Mouse (Mus musculus) cortical plate, adult 2 months (tissue): Measurements from ENCODE around the gene Themis3. TPM values are rescaled to one million over a fixed set of nuclear protein-coding genes. Genes with fewer than 3 reads are reported as not detected.
"Not testable (repeated sequence)": the region's sequence is repeated elsewhere in the genome, so short reads cannot be mapped to it uniquely, and the experiment has no call there.

Experiments used
- H3K27ac ChIP-seq: fragments of 200-500 bp; 2 replicates; pipeline ENCODE4 v1.5.1; 2012; ENCODE audit warnings: low read length, control low read depth, inconsistent platforms; ENCODE audit not compliant: insufficient read depth
- H3K4me1 ChIP-seq: fragments of 200-500 bp; 2 replicates; pipeline ENCODE4 v1.6.1; 2011; ENCODE audit warnings: low read length; ENCODE audit not compliant: control insufficient read depth, insufficient read depth
- H3K4me3 ChIP-seq: fragments of 200-500 bp; 2 replicates; pipeline ENCODE4 v1.5.1; 2011; ENCODE audit warnings: mild to moderate bottlenecking, low read length, control low read depth; ENCODE audit not compliant: insufficient read depth
- CTCF ChIP-seq: fragments of 200-500 bp; IDR thresholded peaks from 2 replicates; pipeline ENCODE4 v1.5.1; 2011; ENCODE audit warnings: mild to moderate bottlenecking, control low read depth, low read length; ENCODE audit not compliant: insufficient read depth; ENCODE audit errors: extremely low read depth
- POLR2A ChIP-seq: fragments of 200-500 bp; IDR thresholded peaks from 2 replicates; pipeline ENCODE4 v1.6.1; 2011; ENCODE audit warnings: mild to moderate bottlenecking, low read length, control low read depth; ENCODE audit not compliant: insufficient read depth; ENCODE audit errors: extremely low read depth
- polyA plus RNA-seq: library from polyadenylated mRNA; depleted of rRNA; stranded (reverse); fragments of >200 nt; gene quantifications from 2 replicates; pipeline ENCODE4 v1.2.3, GENCODE M21; 2012

Gene Themis3
- polyA plus RNA-seq, 1 experiment: not detected

DNA sequence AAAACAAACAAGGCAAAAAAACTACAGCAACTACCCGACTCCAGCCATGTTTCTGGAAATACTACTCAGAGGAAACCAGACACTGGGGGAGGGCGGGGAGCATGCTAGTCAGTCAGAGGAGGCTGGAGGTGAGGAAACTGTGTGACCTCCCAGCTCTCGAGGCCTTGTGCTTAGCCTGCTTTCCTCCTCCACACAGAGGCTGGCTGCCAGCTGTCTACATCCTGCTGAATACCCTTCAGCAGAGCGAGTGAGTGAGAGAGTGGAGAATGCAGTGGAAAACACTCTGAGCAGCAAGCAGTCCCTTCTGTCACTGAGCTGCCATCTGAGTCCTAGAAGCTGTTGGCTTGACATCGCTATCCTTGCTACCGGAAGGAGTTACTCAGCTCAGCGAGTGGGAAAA is 30.2 kb downstream of the Themis3 start:
- Histone ChIP-seq H3K27ac (no peak overlapping the region), H3K4me3 (no peak overlapping the region), H3K4me1 (peaks cover 2% of the 10 kb centered on the region; the same call in 1 of the 2 replicates)
- TF ChIP-seq POLR2A (no peak), CTCF (no peak)

DNA sequence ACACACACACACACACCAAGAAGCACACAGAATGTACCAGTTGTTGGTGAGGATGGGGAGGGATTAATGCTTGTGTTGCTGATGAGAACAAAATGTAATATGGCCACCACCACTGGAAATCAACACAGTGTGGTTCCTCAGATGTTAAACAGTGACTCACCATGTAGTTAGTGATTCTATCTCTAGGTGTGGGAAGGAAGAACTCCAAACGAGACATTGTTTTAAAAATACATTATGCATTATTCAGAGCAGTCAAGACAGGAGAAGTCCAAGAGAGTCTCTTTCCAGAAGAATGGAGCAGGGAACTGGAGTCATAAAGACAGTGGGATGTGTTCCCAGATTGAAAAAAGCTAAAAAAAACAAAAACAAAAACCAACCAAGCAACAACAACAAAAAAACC is 30.9 kb downstream of the Themis3 start:
- Histone ChIP-seq H3K4me3 (no peak overlapping the region), H3K27ac (no peak overlapping the region), H3K4me1 (peaks cover 2% of the 10 kb centered on the region; the same call in 1 of the 2 replicates)
- TF ChIP-seq CTCF (no peak), POLR2A (no peak)

DNA sequence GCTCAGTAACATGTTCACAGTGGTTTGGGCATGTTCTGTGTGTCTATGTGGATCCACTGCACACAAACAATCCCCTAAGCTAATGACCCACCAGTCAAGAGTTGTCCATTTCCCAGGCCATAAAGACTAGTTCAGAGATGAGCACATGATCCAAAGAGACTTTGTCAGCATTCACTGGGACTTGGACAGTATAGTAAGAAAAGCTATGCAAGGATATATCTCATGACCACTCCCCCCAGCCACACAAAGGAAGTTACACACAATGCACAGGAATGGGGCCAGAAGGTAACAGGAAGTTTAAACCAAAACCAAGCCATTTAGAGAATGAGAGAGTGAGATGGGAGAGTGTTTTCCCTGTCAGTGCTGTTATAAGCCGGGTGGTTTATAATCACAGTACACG is 33.0 kb downstream of the Themis3 start:
- Histone ChIP-seq H3K27ac (no peak overlapping the region), H3K4me1 (peaks cover 2% of the 10 kb centered on the region; the same call in 1 of the 2 replicates), H3K4me3 (no peak overlapping the region)
- no peak for TF ChIP-seq POLR2A

DNA sequence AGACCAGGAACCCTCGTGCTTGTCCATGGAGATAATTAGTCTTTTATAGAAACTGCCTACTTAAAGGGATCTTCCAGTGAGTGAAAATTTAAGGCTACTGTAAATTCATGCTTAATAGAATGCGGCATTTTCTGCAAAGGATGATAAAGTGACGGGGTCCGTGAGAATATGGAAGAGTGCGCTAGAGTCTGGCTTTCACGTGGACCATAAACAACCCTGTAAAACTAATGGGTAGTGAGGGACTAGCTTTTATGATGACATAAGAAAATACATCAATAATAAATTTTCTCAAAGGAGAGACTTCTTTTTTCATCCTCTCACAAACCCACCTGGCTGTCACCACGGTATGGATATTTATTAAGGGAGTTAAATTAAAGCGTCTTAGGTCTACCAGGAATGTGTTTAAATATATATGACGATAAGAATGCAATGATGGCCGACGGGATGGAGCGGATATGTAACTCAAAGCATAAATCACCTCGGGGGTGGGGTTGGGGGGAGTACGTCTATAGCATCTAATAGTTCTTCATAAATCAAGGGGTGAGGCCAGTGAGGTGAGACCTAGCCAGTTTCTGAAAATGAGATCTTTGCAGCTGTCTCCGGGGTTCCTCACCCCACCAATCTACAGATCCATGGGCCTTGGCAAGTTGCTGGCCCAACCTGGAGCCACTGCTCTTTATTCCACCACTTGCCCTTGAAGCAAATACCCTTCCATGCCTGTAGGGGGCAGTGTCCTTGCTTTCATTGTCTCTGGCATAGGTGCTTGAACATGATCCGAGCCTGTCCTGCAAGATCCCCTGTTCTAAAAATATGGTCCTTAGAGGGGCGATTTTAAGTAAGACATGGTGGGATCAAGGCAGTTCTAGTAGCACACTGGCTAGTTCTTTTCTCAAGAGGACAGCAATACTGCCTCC is 35.8 kb downstream of the Themis3 start:
- TF ChIP-seq CTCF (peak; percentile 25; the same call in 1 of the 2 replicates), POLR2A (no peak)
- H3K27ac ChIP-seq: no peak overlapping the region
- no peaks in the 10 kb centered on the region; the same call in 1 of the 2 replicates for H3K4me1 ChIP-seq
- no peak overlapping the region for H3K4me3 ChIP-seq

DNA sequence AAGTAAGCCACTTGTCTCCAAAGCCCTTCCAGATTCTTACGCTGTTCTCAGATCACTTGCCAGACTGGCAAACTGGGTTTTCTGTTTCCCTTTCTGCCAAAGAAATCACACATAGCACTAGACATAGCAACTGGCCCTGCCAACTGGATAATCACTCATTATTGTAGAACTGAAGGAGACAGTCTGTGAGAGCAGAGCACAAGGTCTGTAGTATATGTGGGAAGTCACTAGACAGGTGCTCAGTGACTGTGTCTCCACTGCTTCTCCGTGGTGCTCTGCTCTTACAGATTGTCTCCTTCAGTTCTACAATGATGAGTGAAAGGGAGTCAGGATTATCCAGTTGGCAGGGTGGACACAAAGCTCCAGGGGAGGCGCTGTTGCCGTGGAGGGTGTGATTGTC is 41.7 kb downstream of the Themis3 start:
- no peaks in the 10 kb centered on the region for H3K4me1 ChIP-seq
- no peak for TF ChIP-seq CTCF
- TF ChIP-seq POLR2A: no peak
- H3K4me3 ChIP-seq: no peak overlapping the region
- no peak overlapping the region for H3K27ac ChIP-seq

DNA sequence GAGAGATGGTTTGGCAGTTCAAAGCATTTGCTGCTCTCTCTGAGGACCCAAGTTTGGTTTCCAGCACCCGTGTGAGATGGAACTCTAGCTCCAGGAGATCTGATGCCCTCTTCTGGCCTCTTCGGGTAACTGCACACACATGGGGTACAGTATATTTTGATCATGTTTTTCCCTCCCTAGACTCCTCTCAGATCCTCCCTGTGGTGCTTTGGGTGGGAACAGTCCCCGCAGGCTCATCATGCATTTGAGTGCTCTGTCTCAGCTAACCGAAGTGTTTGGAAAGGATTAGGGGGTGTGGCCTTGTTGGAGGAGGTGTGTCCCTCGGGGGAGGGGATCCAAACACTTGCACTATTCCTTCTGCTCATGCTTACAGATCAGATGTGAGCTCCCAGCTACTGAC is 43.9 kb downstream of the Themis3 start:
- no peak overlapping the region for H3K27ac ChIP-seq

DNA sequence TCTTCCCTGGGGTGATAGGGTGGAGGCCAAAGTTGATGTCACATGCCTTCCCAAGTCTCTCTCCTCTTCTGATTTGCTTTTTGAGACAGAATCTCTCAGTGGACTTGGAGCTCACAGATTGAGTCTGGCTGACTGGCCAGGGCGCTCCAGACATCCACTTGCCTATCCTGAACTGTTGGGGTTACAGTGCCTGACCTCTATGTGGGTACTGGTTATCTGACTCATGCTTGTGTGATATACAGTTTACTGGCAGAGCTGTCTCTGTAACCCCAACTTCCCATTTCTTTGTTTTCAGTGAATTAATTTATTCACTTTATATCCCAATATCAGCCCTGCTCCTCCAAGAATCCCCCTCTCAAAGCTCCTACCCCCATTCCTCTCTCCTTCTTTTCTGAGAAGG is 62.1 kb downstream of the Themis3 start:
- no peak overlapping the region for H3K27ac ChIP-seq
- no peaks in the 10 kb centered on the region for H3K4me1 ChIP-seq
- TF ChIP-seq POLR2A (no peak), CTCF (no peak)
- H3K4me3 ChIP-seq: no peak overlapping the region

More for the DNA sequence above, 43.9 kb downstream of the Themis3 start:
- Histone ChIP-seq H3K4me1 (no peaks in the 10 kb centered on the region), H3K4me3 (no peak overlapping the region)
- TF ChIP-seq CTCF (no peak), POLR2A (no peak)

DNA sequence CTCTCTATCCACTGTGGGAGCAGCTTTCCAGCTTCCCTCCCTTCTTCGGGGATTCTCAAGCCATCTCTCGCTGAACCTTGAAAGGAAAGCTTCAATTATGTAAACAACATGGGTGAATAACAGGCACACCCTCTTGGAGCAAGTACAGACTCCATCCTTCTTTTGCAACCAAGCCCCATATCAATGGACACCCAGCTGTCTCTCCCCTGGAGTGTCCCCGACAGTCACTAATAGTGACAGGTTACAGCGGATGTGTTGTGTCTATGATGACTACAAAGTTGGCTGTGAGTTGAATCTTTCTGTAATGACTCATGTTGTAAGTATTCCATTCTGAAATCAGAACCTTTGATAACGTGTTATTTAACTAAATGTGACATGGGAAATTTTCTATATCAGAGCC is 71.0 kb downstream of the Themis3 start:
- H3K27ac ChIP-seq: no peak overlapping the region
- no peak for TF ChIP-seq POLR2A
- no peak for TF ChIP-seq CTCF
- no peaks in the 10 kb centered on the region; the same call in 1 of the 2 replicates for H3K4me1 ChIP-seq

DNA sequence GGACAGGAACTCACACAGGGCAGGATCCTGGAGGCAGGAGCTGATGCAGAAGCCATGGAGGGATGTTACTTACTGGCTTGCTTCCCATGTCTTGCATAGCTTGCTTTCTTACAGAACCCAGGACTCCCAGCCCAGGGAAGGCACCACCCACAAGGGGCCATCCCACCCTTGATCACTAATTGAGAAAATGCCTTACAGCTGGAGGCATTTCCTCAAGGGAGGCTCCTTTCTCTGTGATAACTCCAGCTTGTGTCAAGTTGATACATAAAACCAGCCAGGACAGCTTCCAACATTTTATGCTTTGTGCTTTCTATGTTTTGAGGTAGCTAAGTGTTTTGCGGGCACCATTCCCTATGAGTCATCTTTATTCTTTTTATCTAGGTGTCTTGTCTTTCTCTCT is 71.8 kb downstream of the Themis3 start:
- not testable (repeated sequence) for H3K4me3 ChIP-seq, H3K27ac ChIP-seq, H3K4me1 ChIP-seq

More for the DNA sequence above, 71.0 kb downstream of the Themis3 start:
- H3K4me3 ChIP-seq: no peak overlapping the region

DNA sequence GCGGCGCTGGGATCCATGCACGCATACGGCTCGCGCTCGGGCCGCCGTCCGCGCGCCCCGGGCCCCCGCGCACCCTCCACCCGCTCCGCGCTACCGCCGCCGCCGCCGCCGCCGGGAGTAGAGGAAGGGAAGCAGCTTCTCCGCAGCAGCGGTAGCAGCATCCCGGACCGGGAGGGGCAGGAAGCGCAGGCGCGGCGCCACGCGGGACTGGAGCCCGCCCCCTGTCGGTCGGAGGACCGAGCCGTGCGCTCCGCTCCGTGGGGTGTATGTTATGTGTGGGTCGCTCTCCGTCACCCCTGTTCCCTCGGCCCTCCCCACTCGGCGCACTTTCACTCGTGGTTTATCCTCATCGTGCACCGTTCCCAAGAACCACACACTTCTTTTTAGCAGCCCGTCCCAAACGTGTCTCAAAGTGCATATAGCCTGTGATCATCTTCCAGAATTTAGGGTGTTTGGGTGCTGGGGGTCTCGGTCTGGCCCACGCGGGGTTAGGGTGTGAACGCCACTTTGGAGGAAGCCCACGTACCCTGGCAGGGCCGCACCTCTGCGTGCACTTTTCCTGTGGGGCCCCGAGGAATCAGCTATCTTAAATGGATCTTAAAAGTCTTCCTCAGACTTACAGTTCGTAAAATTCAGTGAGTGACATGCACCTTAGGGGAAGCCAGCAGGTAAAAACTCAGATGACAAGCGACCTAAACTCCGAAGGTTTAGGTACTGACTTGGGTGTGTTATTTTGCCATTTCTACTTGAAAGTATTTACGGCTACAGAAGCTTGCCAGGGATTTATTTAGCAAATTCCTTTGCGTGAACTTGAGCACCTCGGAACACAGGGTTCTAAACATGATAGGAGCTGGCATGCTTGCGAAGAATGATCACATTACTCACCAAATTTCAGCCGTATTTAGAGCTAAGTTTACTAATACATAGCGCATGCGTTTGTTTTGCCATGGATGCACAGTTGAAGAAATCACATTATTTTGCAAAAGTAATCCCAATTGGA is 74.6 kb downstream of the Themis3 start, which contains the start of gene Rab12:
Rab12 (minus strand) TSS at position 176 of the 1,000 bp plus-strand sequence.
- Histone ChIP-seq H3K4me3 (peak within 1 kb of the TSS; percentile 64), H3K27ac (peak within 1 kb of the TSS; percentile 61), H3K4me1 (peaks cover 3% of the 10 kb centered on the region)
- peak; percentile 65 for TF ChIP-seq CTCF
- TF ChIP-seq POLR2A: peak; percentile 28; the same call in 1 of the 2 replicates
